In the genomic region with DNA sequence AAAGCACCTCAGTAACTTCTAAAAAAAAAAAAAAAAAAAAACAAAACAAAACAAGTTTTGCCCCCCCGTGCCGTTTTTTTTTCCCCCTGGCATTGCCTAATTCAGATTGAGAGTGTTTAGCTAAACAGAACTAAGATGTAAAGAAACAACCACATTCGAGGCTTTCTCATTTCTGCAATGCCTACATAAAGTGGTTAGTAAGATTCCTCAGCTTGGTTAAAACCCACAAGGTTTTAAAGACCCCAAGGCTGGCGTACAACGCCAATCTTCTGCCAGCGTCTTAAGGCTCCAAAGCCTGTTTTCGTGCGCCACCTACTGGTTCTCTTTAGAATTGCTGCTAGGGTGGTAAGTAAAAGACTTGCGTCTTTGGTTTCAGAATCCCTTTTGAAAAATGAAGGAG, we compare ENCODE assay signal across 8 mouse cellular contexts. TPM values are rescaled to one million over a fixed set of nuclear protein-coding genes. Genes with fewer than 3 reads are reported as not detected.
DNase-seq lines count a peak whose midpoint lies in the region; ATAC-seq and TF ChIP-seq lines count a peak whose summit lies in the region.

No protein-coding gene starts in this region.

- H3K4me1 ChIP-seq in intestine, embryonic 15.5 days (replicated peaks), result peaks cover 87% of the 10 kb centered on the region
- H3K4me1 ChIP-seq in limb, embryonic 10.5 days, result peaks cover 66% of the 10 kb centered on the region
- peaks cover 90% of the 10 kb centered on the region for H3K4me1 ChIP-seq in stomach, embryonic 16.5 days (ENCODE audit: control insufficient read depth, insufficient read depth, low read length)

- H3K27me3 ChIP-seq in intestine, embryonic 15.5 days (replicated peaks), result no peaks in the 10 kb centered on the region
- no peaks in the 10 kb centered on the region for H3K27me3 ChIP-seq in limb, embryonic 10.5 days (ENCODE audit: low read depth, poor library complexity, severe bottlenecking)
- H3K27me3 ChIP-seq in myocyte (ENCODE audit: control insufficient read depth, insufficient read depth, insufficient read length), result no peaks in the 10 kb centered on the region
- H3K27me3 ChIP-seq in stomach, embryonic 16.5 days (ENCODE audit: control insufficient read depth, insufficient read depth, low read length), result no peaks in the 10 kb centered on the region

- peak overlapping the region; percentile 56; the same call in 1 of the 2 replicates for H3K4me2 ChIP-seq in intestine, embryonic 15.5 days (replicated peaks)
- H3K4me2 ChIP-seq in myocyte (ENCODE audit: low read depth), result peak overlapping the region; percentile 95
- peak overlapping the region; percentile 54 for H3K4me2 ChIP-seq in stomach, embryonic 16.5 days (ENCODE audit: low read depth, low read length)

- no peak for TF ChIP-seq POLR2A in myocyte (IDR thresholded peaks at IDR 0.05; ENCODE audit: insufficient read length, low read depth)

- H3K9me3 ChIP-seq in intestine, embryonic 15.5 days, result no peaks in the 10 kb centered on the region
- no peaks in the 10 kb centered on the region for H3K9me3 ChIP-seq in limb, embryonic 10.5 days (replicated peaks)
- H3K9me3 ChIP-seq in stomach, embryonic 16.5 days (replicated peaks; ENCODE audit: control insufficient read depth, low read length), result no peaks in the 10 kb centered on the region

- 4% methylated on average over 9 of the region's 9 CpGs for WGBS in intestine, embryonic 15.5 days
- 14% methylated on average over 9 of the region's 9 CpGs for WGBS in limb, embryonic 10.5 days
- WGBS in stomach, embryonic 16.5 days, result 10% methylated on average over 9 of the region's 9 CpGs

- DNase-seq in 3T3-L1 (ENCODE audit: low read depth, low spot score) (peak; percentile 97), R1 (ENCODE audit: low read depth, low spot score) (peak; percentile 95)
- DNase-seq in cerebellum, postnatal 4 days (ENCODE audit: low spot score in 2 of 2), result peak; percentile 77 to 90
- DNase-seq in gastrocnemius, postnatal 10 days, result peak; percentile 85
- peak; percentile 87 for DNase-seq in limb, embryonic 10.5 days (ENCODE audit: low spot score)

- H3K79me2 ChIP-seq in myocyte (ENCODE audit: control insufficient read depth, insufficient read depth), result peaks cover 87% of the 10 kb centered on the region

- H3ac ChIP-seq in myocyte (ENCODE audit: control insufficient read depth, insufficient read length), result no peak overlapping the region

- ATAC-seq in intestine, embryonic 15.5 days, result no peak
- no peak for ATAC-seq in stomach, embryonic 16.5 days (ENCODE audit: insufficient read depth, low FRiP score)

- 0 out of 2 replicates have a peak overlapping the region, but pooled peaks have one; percentile 4 for H3K27ac ChIP-seq in intestine, embryonic 15.5 days
- H3K27ac ChIP-seq in limb, embryonic 10.5 days, result no peak overlapping the region
- peak overlapping the region; percentile 91 for H3K27ac ChIP-seq in stomach, embryonic 16.5 days (ENCODE audit: low read length)

- no peak overlapping the region for H3K9ac ChIP-seq in intestine, embryonic 15.5 days
- peak overlapping the region; percentile 59; the same call in 1 of the 2 replicates for H3K9ac ChIP-seq in stomach, embryonic 16.5 days (ENCODE audit: low read length)

- 0 out of 2 replicates have a peak, but pooled peaks cover under 1% of the 10 kb centered on the region for H3K36me3 ChIP-seq in intestine, embryonic 15.5 days
- peaks cover 41% of the 10 kb centered on the region for H3K36me3 ChIP-seq in limb, embryonic 10.5 days
- peaks cover 16% of the 10 kb centered on the region for H3K36me3 ChIP-seq in myocyte (ENCODE audit: control insufficient read depth, insufficient read depth)
- peaks cover 12% of the 10 kb centered on the region for H3K36me3 ChIP-seq in stomach, embryonic 16.5 days (ENCODE audit: control insufficient read depth, insufficient read depth, low read length)

- H3K4me3 ChIP-seq in intestine, embryonic 15.5 days (replicated peaks), result no peak overlapping the region
- no peak overlapping the region for H3K4me3 ChIP-seq in limb, embryonic 10.5 days
- peak overlapping the region; percentile 32 for H3K4me3 ChIP-seq in myocyte
- peak overlapping the region; percentile 38; the same call in 1 of the 2 replicates for H3K4me3 ChIP-seq in stomach, embryonic 16.5 days (replicated peaks; ENCODE audit: low read length)

TF ChIP-seq in myocyte, 11 proteins besides CTCF, POLR2A, EP300 and RAD21:
- TF ChIP-seq SRF (IDR thresholded peaks at IDR 0.05; ENCODE audit: control insufficient read depth, insufficient read length, low read depth), result no peak
- TF ChIP-seq TCF3 (IDR thresholded peaks at IDR 0.05; ENCODE audit: insufficient read length, low read depth), result no peak
- TF ChIP-seq MYOG (IDR thresholded peaks at IDR 0.05; ENCODE audit: control insufficient read depth in 1 of 3, insufficient read depth in 1 of 3, insufficient read length in 2 of 3, low read depth in 2 of 3), result no peak
- TF ChIP-seq MAX (IDR thresholded peaks at IDR 0.05; ENCODE audit: low read depth), result no peak
- TF ChIP-seq REST (IDR thresholded peaks at IDR 0.05; ENCODE audit: insufficient read depth, insufficient read length), result no peak
- TF ChIP-seq POLR2AphosphoS2 (IDR thresholded peaks at IDR 0.05; ENCODE audit: insufficient read length, low read depth), result no peak
- no peak for TF ChIP-seq E2F4 (IDR thresholded peaks at IDR 0.05; ENCODE audit: insufficient read depth)
- TF ChIP-seq USF1 (IDR thresholded peaks at IDR 0.05; ENCODE audit: low read depth), result no peak
- no peak for TF ChIP-seq CEBPB (IDR thresholded peaks at IDR 0.05; ENCODE audit: insufficient read depth, poor library complexity, severe bottlenecking)

RNA-seq across cellular contexts. Expression of a gene that starts 10.2 kb away (rescaled TPM):
- 10 to 100 TPM; 31.7 to 46.3 TPM for total RNA-seq in gastrocnemius, postnatal 10 days (2021)
- 87.6 and 91.8 TPM in 2 replicates for polyA plus RNA-seq in intestine, embryonic 15.5 days (2015; fragmentation: Nextera tagmentation; extraction: Ambion mirVana)
- 40.8 and 42.7 TPM in 2 replicates for polyA plus RNA-seq in limb, embryonic 10.5 days (2016; fragmentation: Nextera tagmentation; extraction: Ambion mirVana)
- polyA plus RNA-seq in myocyte (2012; fragmentation: generic; extraction: Trizol), result 27.4 TPM
- 63.7 and 66.8 TPM in 2 replicates for polyA plus RNA-seq in stomach, embryonic 16.5 days (2015; fragmentation: Nextera tagmentation; extraction: Ambion mirVana)

Comparison
In these comparisons a context has a peak if more than half of its experiments do, and no peak if none do; other contexts are left out.
1. H3K4me3 ChIP-seq: peak in myocyte (single experiment) and stomach, embryonic 16.5 days (single experiment); none in intestine, embryonic 15.5 days (single experiment) and limb, embryonic 10.5 days (single experiment).
2. Peak in every context shown above with its lines, with median percentiles within 50 percentile points of each other: DNase-seq and H3K4me2 ChIP-seq.